Mouse (Mus musculus) ovary, adult 18-20 months (tissue): ENCODE results near the gene Bcas3.

Source experiments
- DNase-seq: peaks from one replicate; pipeline ENCODE4 v3.0.0; 2022; ENCODE audit warnings: low spot score, mixed read lengths

Gene Bcas3

GRCm38 (mm10) chr11:85529531-85530285 is 176.7 kb downstream of the Bcas3 start:
- DNase-seq: no peak

GRCm38 (mm10) chr11:85540989-85541388 is 188.0 kb downstream of the Bcas3 start:
- no peak for DNase-seq

- DNase-seq: no peak
These were observed 190.3 kb downstream of the Bcas3 start for GRCm38 (mm10) chr11:85543311-85543710.

GRCm38 (mm10) chr11:85545602-85546001 is 192.6 kb downstream of the Bcas3 start:
- DNase-seq: no peak

- DNase-seq: no peak
These were observed 195.0 kb downstream of the Bcas3 start for GRCm38 (mm10) chr11:85547966-85548365.

GRCm38 (mm10) chr11:85549651-85550050 is 196.7 kb downstream of the Bcas3 start:
- no peak for DNase-seq

GRCm38 (mm10) chr11:85555066-85555465 is 202.1 kb downstream of the Bcas3 start:
- DNase-seq: no peak

- no peak for DNase-seq
These were observed 202.8 kb downstream of the Bcas3 start for GRCm38 (mm10) chr11:85555721-85556120.

GRCm38 (mm10) chr11:85565068-85565467 is 212.1 kb downstream of the Bcas3 start:
- DNase-seq: no peak

- no peak for DNase-seq
These were observed 218.1 kb downstream of the Bcas3 start for GRCm38 (mm10) chr11:85571040-85571439.

GRCm38 (mm10) chr11:85571936-85572335 is 219.0 kb downstream of the Bcas3 start:
- DNase-seq: no peak

- no peak for DNase-seq
These were observed 219.6 kb downstream of the Bcas3 start for GRCm38 (mm10) chr11:85572590-85572989.

- no peak for DNase-seq
These were observed 221.5 kb downstream of the Bcas3 start for GRCm38 (mm10) chr11:85574496-85574895.

- DNase-seq: no peak
These were observed 225.1 kb downstream of the Bcas3 start for GRCm38 (mm10) chr11:85577816-85578645.

GRCm38 (mm10) chr11:85584086-85584485 is 231.1 kb downstream of the Bcas3 start:
- DNase-seq: no peak

- no peak for DNase-seq
These were observed 240.7 kb downstream of the Bcas3 start for GRCm38 (mm10) chr11:85593636-85594035.

GRCm38 (mm10) chr11:85599251-85599650 is 246.3 kb downstream of the Bcas3 start:
- no peak for DNase-seq

- no peak for DNase-seq
These were observed 250.8 kb downstream of the Bcas3 start for GRCm38 (mm10) chr11:85603546-85604322.

GRCm38 (mm10) chr11:85609303-85609940 is 256.5 kb downstream of the Bcas3 start:
- no peak for DNase-seq

GRCm38 (mm10) chr11:85613035-85613434 is 260.1 kb downstream of the Bcas3 start:
- DNase-seq: no peak

GRCm38 (mm10) chr11:85613586-85613985 is 260.6 kb downstream of the Bcas3 start:
- DNase-seq: no peak

- no peak for DNase-seq
These were observed 261.5 kb downstream of the Bcas3 start for GRCm38 (mm10) chr11:85614431-85614830.
